Mouse (Mus musculus) embryonic fibroblast, embryonic 13.5 days (primary cell): ENCODE data around the gene Ano6.

Source experiments
- CTCF ChIP-seq: IDR thresholded peaks from 2 replicates; pipeline ENCODE4 v1.5.1; 2011; ENCODE audit warnings: mild to moderate bottlenecking, control low read depth, low read length, moderate library complexity, borderline replicate concordance; ENCODE audit not compliant: insufficient read depth
- POLR2A ChIP-seq: IDR thresholded peaks from 2 replicates; pipeline ENCODE4 v1.6.1; 2011; ENCODE audit warnings: low read depth, mild to moderate bottlenecking, control low read depth, low read length, moderate library complexity

DNA sequence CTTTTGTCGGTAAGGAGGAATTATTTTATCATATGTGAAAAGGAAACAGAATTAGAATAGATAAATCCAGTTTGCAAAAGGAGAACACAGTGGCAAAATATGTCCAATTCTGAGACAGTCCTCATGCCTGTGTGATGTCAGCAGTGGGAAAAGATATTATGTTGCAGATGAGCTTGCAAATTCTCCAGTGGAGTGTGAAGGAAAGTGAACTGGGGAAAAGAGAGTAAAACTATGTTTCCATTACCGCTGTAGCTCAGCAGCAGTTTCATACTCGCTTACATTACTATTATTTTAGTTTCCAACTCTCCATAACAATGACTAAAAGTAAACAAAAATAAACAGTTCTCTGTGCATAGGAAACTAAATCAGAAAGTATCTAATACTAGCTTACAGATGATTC lies 229.8 kb downstream of the Ano6 start:
- no peak for TF ChIP-seq POLR2A
- no peak for TF ChIP-seq CTCF
